Mouse (Mus musculus) thymus, postnatal 10 days (tissue): ENCODE data around the gene Cpsf3.

ENCODE experiments used
- DNase-seq, 2 experiments: peaks; one replicate each; pipeline ENCODE4 v3.0.0; 2021; ENCODE audit warnings: low spot score in 2 of 2

Gene Cpsf3

DNA sequence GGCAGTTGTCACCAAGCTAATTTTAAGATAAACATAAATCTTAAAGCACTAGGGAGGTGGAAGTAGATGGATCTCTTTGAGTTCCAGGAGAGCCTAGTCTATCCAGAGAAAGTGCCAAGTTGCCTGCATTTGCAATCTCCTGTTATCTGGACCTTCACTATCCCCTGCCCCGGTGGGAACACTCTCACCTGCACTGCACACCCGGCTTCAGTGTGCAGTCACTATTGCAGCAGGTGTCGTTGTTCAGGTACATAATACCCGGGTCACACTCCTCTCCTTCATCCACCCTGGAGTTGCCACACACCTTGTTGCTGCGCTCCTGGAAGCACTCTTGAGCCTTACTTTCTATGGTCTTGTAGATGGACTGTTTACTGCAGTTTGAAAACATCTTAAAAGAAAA is 48.6 kb downstream of the Cpsf3 start:
- no peak for DNase-seq

DNA sequence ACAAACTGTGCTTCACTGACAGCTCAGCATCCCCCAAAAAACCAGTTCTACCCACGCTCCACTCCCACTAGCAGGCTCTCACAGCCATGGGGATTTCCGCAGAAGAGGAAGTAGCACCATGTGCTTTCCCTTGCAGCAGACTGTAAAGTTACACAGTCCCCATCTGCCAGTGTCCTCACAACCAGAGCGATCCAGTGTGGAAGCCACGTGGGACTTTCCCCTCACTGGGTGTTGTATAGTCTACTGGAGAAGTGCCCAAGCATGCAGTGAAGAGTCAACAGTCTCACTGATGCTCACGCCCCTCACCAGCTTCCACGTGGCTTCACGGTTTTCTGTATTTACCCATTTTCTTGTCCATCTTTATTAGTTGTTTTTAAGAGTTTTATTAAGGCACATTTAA is 50.7 kb downstream of the Cpsf3 start:
- DNase-seq: no peak

DNA sequence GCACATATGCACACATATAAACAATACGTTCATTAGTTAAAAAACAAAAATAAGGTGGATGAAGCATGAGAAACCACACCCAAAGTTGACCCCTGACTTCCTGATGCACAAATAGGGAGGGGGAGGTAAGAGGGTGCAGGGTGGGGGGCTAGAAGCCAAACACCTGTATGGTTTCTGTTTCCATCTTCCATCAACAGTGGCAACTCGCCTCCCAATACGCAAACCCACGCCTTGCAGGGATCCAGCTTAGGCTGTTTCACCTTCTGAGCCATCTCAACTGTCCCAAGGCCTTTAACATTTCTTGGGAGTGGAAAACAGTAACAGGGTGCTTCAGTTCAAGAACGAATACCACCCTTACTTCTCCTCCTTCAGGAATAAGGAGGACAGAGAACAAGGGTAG is 52.0 kb downstream of the Cpsf3 start:
- no peak for DNase-seq

DNA sequence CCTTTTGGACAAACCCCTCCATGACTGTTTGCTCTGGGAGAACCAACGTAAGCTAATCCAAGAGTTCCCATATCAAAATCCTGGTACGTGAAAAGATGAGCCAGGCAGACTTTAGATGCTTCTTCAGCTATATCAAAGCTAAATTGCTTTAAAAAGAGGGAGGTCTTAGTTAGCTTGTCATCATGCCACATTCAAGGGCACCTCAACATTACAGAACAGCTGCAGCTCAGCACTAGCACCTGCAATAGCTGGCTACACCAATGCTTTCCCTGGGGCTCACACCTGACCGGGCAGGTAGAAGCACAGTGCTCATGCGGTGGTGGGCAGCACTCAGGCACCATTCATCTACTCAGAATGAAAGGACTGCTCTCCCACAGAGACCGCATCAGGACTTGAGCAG is 55.5 kb downstream of the Cpsf3 start:
- no peak for DNase-seq

DNA sequence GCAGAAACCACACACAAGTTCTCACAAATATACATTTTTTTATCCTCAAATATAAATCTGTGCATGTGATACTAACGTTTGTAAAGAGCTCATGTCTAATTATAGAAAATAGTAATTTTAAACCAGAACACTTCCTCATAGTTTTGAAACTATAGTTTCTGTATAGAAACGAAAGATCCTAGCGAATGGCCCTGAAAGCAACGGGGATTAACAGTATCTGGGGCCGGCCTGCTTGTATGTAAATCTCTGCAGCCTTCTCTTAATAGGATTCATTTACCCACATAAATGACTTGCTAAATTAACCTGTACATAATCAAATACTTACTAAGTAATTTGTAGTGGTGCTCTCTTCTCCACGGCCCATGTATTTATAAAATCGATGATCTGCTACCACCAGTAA is 61.8 kb downstream of the Cpsf3 start:
- DNase-seq: no peak

DNA sequence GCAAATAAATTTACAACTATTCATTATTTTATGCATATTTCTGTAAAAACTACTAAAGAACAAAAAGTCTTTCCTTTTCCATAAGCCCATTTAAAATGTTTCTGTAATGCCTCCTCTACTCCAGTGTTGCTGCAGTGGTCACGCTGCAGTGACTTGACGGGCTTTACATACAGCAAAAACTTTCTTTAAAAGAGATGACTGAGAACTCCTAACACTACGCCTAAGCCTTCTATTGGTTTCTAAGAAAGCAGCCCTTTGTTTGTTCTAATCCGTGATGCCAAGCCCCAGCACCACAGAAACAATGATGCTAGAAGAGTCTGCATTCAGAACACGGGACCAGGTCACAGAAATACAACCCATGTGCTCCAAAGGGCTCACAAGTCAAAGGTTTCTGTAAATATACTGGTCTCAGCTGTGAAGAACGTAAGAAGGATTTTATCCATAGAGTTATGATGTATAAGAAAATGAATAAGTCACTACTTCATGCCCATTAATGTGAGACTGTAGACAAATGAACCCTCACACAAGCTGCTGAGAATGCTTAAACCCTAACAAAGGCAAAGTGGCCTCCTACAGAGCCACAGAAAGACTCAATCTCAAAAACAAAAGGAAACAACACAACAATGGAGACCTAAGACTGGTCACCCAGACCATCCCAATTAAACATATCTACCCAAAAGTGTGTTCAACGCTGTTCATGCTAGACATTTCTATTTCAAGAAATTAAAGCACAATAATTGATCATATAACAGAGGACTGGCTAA is 65.1 kb downstream of the Cpsf3 start:
- DNase-seq: no peak

DNA sequence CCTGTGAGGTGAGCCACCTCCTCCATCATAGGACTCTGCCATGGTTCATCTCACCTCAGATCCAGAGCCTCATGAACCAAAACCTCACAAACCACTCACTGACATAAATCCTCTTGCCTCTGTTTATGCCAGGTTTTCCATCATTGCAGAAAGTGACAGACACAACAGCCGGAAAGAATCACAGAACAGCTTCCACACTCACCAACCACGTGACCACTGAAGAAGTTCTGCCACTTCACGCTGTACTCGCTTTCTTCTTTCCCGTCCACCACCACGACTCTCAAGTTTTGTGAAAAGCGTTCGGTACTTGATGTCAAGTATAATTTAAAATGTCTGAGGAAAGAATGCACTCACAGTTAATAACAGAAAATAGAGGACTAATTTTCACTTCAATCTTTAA is 68.5 kb downstream of the Cpsf3 start:
- DNase-seq: no peak

DNA sequence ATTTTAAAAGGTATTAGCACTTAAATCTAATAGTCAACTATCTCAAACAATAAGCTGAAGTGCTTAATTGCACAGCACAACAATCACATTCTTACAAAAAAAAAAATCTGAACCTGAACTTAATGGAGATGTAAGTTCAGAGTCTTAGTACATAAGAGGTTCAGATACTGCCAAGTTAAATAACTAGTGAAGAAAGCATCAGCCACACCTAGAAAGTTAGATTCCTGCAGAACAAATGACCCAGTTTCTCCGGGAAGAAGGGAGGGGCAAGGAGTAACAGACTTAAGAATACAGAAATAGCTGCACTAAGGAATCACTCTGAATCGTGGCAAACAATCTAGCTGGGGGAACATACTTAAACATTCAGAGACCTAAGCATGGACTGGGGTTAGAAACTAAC is 77.5 kb downstream of the Cpsf3 start:
- no peak for DNase-seq

DNA sequence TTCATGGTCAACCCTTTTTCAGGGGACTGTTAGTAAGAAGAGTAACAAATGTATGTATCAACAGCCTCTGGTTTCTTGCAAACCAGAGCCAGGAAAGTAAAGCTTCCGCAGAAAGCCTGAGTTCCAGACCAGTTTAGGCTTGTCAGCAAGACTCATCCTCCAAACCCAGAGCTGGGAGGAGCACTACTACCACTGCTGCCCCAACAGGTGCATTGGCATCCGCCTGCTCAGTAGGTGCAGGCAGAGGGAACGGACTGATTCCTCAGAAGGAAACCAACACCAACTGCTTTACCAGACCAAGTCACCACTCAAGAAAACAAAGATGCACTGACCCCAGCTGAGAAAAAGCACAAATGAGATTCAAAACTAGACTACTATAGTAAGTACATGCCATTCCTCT is 78.0 kb downstream of the Cpsf3 start:
- DNase-seq: no peak
